Mouse (Mus musculus): Measurements from ENCODE around the gene Traf5.

DNA sequence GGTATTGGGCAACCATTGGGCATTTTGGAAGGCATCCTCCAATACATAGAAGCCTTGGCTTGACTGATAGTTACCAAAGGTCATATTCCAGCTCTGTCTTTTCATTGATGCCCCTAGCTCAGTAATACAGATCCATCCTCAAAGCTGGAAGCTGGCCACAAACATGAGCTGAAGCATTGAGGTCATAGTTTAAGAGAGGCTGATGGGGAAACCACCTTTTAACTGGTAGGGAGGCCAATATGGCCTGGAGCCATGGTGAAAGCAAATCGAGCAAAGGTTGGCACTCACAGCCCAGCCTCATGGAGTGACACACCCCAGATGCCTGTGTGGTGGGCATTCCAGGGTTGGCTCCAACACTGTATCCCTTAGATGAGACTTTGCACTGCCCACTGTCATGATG lies 9.7 kb downstream of the Traf5 start:
- no peak for TF ChIP-seq POLR2A (IDR thresholded peaks at IDR 0.05; ENCODE audit: control insufficient read depth, extremely low read depth, insufficient read depth, low read length, poor library complexity)
- TF ChIP-seq CTCF (IDR thresholded peaks at IDR 0.05; ENCODE audit: borderline replicate concordance, control insufficient read depth, extremely low read depth, insufficient read depth, low read length, poor library complexity), result no peak
